Mouse (Mus musculus): ENCODE measurements at regions not wholly inside any gene's neighbourhood (a gene's known extent, or its start where the extent isn't known, plus 50 kb on each side); places are given as distances from the start of the nearest gene placed in this dataset.

GRCm38 (mm10) chr9:84825768-84826167, 486.8 kb upstream of the Gm11114 start:
- ATAC-seq (ENCODE audit: low FRiP score, low TSS enrichment) (no peak), DNase-seq (ENCODE audit: low spot score) (no peak)
- Histone ChIP-seq H3K36me3 (ENCODE audit: control insufficient read depth, insufficient read depth, low read length) (no peaks in the 10 kb centered on the region), H3K4me3 (ENCODE audit: low read depth, low read length) (no peak overlapping the region), H3K9me3 (ENCODE audit: control insufficient read depth, low read length) (no peaks in the 10 kb centered on the region), H3K27me3 (ENCODE audit: control insufficient read depth, insufficient read depth, low read length) (no peaks in the 10 kb centered on the region), H3K4me2 (replicated peaks; ENCODE audit: low read depth) (no peak overlapping the region), H3K27ac (replicated peaks) (no peak overlapping the region), H3K4me1 (replicated peaks; ENCODE audit: control insufficient read depth, insufficient read depth) (no peaks in the 10 kb centered on the region), H3K9ac (ENCODE audit: low read length) (no peak overlapping the region)
- TF ChIP-seq CTCF (IDR thresholded peaks at IDR 0.05; ENCODE audit: low read depth) = no peak
- TF ChIP-seq EP300 (optimal IDR thresholded peaks at IDR 0.05) = no peak

- Histone ChIP-seq H3K9ac (ENCODE audit: low read length) (no peak overlapping the region), H3K27ac (replicated peaks) (no peak overlapping the region), H3K4me2 (replicated peaks; ENCODE audit: low read depth) (no peak overlapping the region), H3K27me3 (ENCODE audit: control insufficient read depth, insufficient read depth, low read length) (no peaks in the 10 kb centered on the region), H3K9me3 (ENCODE audit: control insufficient read depth, low read length) (no peaks in the 10 kb centered on the region), H3K4me1 (replicated peaks; ENCODE audit: control insufficient read depth, insufficient read depth) (no peaks in the 10 kb centered on the region), H3K4me3 (ENCODE audit: low read depth, low read length) (no peak overlapping the region), H3K36me3 (ENCODE audit: control insufficient read depth, insufficient read depth, low read length) (no peaks in the 10 kb centered on the region)
- ATAC-seq (ENCODE audit: low FRiP score, low TSS enrichment) (no peak), DNase-seq (ENCODE audit: low spot score) (no peak)
- TF ChIP-seq CTCF (IDR thresholded peaks at IDR 0.05; ENCODE audit: low read depth) = no peak
- TF ChIP-seq EP300 (optimal IDR thresholded peaks at IDR 0.05) = no peak
- WGBS = 65% methylated on average over 5 of the region's 5 CpGs
Observed at GRCm38 (mm10) chr9:84828934-84829333, 483.6 kb upstream of the Gm11114 start.

- TF ChIP-seq EP300 (optimal IDR thresholded peaks at IDR 0.05) (no peak), CTCF (IDR thresholded peaks at IDR 0.05; ENCODE audit: low read depth) (no peak)
- Histone ChIP-seq H3K9me3 (ENCODE audit: control insufficient read depth, low read length) (no peaks in the 10 kb centered on the region), H3K4me1 (replicated peaks; ENCODE audit: control insufficient read depth, insufficient read depth) (no peaks in the 10 kb centered on the region), H3K9ac (ENCODE audit: low read length) (no peak overlapping the region), H3K36me3 (ENCODE audit: control insufficient read depth, insufficient read depth, low read length) (no peaks in the 10 kb centered on the region), H3K4me3 (ENCODE audit: low read depth, low read length) (no peak overlapping the region), H3K4me2 (replicated peaks; ENCODE audit: low read depth) (no peak overlapping the region), H3K27me3 (ENCODE audit: control insufficient read depth, insufficient read depth, low read length) (no peaks in the 10 kb centered on the region), H3K27ac (replicated peaks) (no peak overlapping the region)
- WGBS = 48% methylated on average over 2 of the region's 2 CpGs
- DNase-seq (ENCODE audit: low spot score) = no peak
- ATAC-seq (ENCODE audit: low FRiP score, low TSS enrichment) = no peak
Observed at GRCm38 (mm10) chr9:84830639-84831038, 481.9 kb upstream of the Gm11114 start.

- ATAC-seq (ENCODE audit: low FRiP score, low TSS enrichment) = no peak
- Histone ChIP-seq H3K27me3 (ENCODE audit: control insufficient read depth, insufficient read depth, low read length) (no peaks in the 10 kb centered on the region), H3K4me1 (replicated peaks; ENCODE audit: control insufficient read depth, insufficient read depth) (no peaks in the 10 kb centered on the region), H3K4me3 (ENCODE audit: low read depth, low read length) (no peak overlapping the region), H3K27ac (replicated peaks) (no peak overlapping the region), H3K36me3 (ENCODE audit: control insufficient read depth, insufficient read depth, low read length) (no peaks in the 10 kb centered on the region), H3K4me2 (replicated peaks; ENCODE audit: low read depth) (no peak overlapping the region), H3K9ac (ENCODE audit: low read length) (no peak overlapping the region), H3K9me3 (ENCODE audit: control insufficient read depth, low read length) (no peaks in the 10 kb centered on the region)
- DNase-seq (ENCODE audit: low spot score) = no peak
- WGBS = 93% methylated on average over 1 of the region's 1 CpGs
- TF ChIP-seq CTCF (IDR thresholded peaks at IDR 0.05; ENCODE audit: low read depth) = no peak
- no peak for TF ChIP-seq EP300 (optimal IDR thresholded peaks at IDR 0.05)
Observed at GRCm38 (mm10) chr9:84837498-84837897, 475.1 kb upstream of the Gm11114 start.

GRCm38 (mm10) chr9:84844021-84844420, 468.6 kb upstream of the Gm11114 start:
- Histone ChIP-seq H3K4me2 (replicated peaks; ENCODE audit: low read depth) (no peak overlapping the region), H3K9ac (ENCODE audit: low read length) (no peak overlapping the region), H3K27ac (replicated peaks) (no peak overlapping the region), H3K36me3 (ENCODE audit: control insufficient read depth, insufficient read depth, low read length) (no peaks in the 10 kb centered on the region), H3K4me3 (ENCODE audit: low read depth, low read length) (no peak overlapping the region), H3K9me3 (ENCODE audit: control insufficient read depth, low read length) (no peaks in the 10 kb centered on the region), H3K27me3 (ENCODE audit: control insufficient read depth, insufficient read depth, low read length) (no peaks in the 10 kb centered on the region), H3K4me1 (replicated peaks; ENCODE audit: control insufficient read depth, insufficient read depth) (no peaks in the 10 kb centered on the region)
- TF ChIP-seq CTCF (IDR thresholded peaks at IDR 0.05; ENCODE audit: low read depth) (no peak), EP300 (optimal IDR thresholded peaks at IDR 0.05) (no peak)
- DNase-seq (ENCODE audit: low spot score) (no peak), ATAC-seq (ENCODE audit: low FRiP score, low TSS enrichment) (no peak)

GRCm38 (mm10) chr9:84861600-84861999, 451.0 kb upstream of the Gm11114 start:
- Histone ChIP-seq H3K4me3 (ENCODE audit: low read depth, low read length) (no peak overlapping the region), H3K4me2 (replicated peaks; ENCODE audit: low read depth) (no peak overlapping the region), H3K9ac (ENCODE audit: low read length) (no peak overlapping the region), H3K9me3 (ENCODE audit: control insufficient read depth, low read length) (no peaks in the 10 kb centered on the region), H3K4me1 (replicated peaks; ENCODE audit: control insufficient read depth, insufficient read depth) (no peaks in the 10 kb centered on the region), H3K27ac (replicated peaks) (no peak overlapping the region), H3K36me3 (ENCODE audit: control insufficient read depth, insufficient read depth, low read length) (no peaks in the 10 kb centered on the region), H3K27me3 (ENCODE audit: control insufficient read depth, insufficient read depth, low read length) (no peaks in the 10 kb centered on the region)
- TF ChIP-seq EP300 (optimal IDR thresholded peaks at IDR 0.05) (no peak), CTCF (IDR thresholded peaks at IDR 0.05; ENCODE audit: low read depth) (no peak)
- 42% methylated on average over 6 of the region's 6 CpGs for WGBS
- peak; percentile 42; the same call in 1 of the 2 replicates for ATAC-seq (ENCODE audit: low FRiP score, low TSS enrichment)
- DNase-seq (ENCODE audit: low spot score) = no peak

Data from stomach, postnatal 0 days (tissue).